Mouse (Mus musculus): Measurements from ENCODE around the gene Clic5.
A peak's percentile ranks its signal among the peaks of the same experiment; 100 is the strongest.

Gene Clic5

DNA sequence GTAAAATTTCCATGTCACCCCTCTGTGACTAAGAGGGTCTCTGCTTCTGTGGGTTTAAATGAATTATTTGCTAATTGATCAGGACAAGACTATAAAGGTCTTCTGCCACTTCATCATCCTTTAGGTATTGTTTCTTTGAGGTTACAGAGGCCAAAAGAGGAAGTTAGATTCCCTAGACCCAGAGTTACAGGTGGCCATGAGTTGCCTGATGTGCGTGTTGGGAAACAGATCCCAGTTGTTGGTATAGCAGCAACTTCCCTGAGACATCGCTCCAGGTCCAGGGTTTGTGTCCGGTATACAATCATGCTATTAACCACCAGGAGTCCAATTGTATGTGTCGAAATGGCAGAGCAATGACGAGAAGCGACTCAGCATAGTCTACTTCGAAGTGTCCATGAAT lies 81.7 kb downstream of the Clic5 start:
- no peak for DNase-seq (ENCODE audit: low spot score)

GRCm38 (mm10) chr17:44271426-44271825 lies 83.0 kb downstream of the Clic5 start:
- DNase-seq (ENCODE audit: low spot score): no peak

DNA sequence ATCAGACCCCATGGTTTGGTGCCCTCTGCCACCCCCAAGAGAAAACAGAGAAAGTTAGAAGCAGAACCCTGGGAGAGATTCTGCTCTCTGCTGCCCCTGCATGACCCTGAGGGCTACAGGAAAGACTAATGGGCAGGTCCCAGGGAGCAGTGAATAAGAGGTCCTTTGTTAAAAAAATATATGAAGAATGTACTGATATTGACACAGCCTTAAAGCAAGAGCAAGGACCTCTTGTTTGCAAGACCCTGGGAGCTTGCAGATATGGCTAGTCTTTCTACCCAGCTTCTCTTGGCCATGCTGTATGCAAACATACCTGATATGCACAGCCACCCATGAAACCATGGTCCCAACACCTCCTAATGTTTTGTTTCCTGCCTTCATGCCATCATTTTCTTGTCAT lies 86.4 kb downstream of the Clic5 start:
- DNase-seq (ENCODE audit: low spot score): no peak

DNA sequence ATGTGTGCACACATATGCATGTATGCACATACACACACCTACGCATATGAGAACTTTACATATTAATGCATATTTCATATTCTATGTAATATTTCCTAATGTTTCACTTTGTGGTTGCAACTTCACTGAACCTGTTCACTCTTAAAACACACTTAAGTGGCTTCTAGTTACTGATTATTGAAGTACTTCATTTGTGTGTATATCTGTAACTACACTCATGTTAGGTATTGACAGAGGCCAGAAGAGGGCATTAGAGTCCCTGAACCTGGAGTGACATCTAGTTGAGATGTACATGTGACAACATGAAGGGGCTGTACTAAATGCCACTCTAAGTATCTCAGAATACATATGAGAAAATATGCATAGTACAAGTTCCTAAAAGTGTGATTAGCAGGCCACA lies 99.9 kb downstream of the Clic5 start:
- DNase-seq (ENCODE audit: low spot score): no peak

DNA sequence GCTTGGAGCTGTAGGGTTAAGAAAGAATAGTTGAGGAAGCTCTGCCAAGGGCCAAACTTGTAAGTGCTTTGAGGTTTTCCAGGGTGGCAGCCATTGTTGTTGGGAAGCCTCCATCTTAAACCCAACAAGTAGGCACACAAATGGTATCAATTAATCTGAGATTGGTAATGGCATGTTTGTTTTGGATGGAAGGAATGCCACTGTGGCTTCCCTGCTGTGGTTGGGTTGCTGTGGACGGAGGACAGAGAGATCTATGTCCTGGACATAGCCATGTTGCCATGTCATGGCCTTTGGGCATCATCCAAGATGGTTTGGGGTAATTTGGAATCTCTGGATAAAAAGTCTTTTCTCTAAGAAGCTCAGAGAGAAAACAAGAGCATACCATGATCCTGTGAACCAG lies 108.8 kb downstream of the Clic5 start:
- no peak for DNase-seq (ENCODE audit: low spot score)

DNA sequence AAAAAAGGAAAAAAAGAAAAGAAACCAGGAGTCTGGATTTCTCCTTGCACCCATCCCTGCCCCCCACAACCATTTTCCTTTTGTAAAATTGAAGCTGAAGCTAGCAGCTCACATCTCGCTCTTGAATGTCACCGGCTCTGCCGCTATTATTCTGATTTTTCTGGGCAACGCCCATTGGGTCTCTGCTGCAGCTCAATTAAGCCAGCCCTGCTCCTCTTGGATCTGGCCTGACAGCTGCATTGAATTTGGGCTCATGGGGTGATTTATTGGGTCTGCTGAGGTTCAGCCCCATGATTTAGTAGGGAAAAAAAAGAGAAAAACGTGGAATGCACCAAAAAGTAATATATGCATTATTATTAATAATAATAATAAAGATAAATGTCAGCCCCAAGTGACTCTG lies 111.9 kb downstream of the Clic5 start:
- DNase-seq (ENCODE audit: low spot score): no peak

DNA sequence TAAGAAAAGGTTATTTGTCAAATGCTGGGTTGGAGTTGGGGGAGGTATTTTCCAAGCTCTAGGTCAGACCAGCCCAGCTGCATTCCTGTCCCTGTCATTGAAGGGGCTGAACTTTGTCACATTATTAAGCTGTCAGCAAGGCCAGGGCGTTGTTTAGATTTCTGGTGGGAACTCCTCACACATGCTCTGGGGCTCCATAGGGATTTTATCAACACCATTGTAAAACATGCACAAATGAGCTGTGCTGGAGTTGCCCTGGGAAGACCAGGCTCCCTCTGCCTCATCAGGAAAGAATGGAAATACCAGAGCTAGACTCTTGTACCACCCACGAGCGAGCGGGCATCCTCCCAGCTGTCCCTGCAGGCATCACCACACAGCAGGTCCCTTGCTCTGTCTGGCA lies 112.3 kb downstream of the Clic5 start:
- DNase-seq (ENCODE audit: low spot score): peak; percentile 10

DNA sequence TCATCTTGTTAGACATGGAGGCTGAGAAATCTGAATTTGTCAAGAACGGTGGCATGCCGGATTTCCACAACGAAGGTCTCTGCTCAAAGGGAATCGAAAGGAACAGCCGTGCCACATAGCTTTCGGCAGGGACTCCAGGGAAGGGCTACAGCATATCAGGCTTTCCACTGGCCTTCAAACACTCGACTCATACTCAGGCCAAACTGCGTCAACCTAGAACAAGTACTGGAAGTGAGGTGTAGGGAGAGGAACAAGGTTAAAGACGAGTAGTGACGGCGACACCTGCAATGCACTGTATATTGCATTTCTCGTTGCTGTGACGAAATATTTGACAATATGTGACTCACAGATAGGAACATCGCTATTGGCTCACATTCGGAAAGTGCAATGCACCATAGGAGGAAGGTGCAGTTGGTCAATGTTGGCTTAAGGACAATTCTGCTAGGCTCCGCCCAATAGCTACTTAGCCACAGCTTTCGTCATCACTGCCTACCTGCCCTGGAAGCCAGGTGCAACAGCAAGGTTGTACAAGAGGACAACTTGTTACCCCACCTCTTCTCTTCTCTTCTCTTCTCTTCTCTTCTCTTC lies 112.9 kb downstream of the Clic5 start:
- DNase-seq (ENCODE audit: low spot score): peak; percentile 10

- no peak for DNase-seq (ENCODE audit: low spot score)
Observed at GRCm38 (mm10) chr17:44304076-44304475, 115.7 kb downstream of the Clic5 start.

- DNase-seq (ENCODE audit: low spot score): no peak
Observed at GRCm38 (mm10) chr17:44309914-44310622, 121.7 kb downstream of the Clic5 start.

DNA sequence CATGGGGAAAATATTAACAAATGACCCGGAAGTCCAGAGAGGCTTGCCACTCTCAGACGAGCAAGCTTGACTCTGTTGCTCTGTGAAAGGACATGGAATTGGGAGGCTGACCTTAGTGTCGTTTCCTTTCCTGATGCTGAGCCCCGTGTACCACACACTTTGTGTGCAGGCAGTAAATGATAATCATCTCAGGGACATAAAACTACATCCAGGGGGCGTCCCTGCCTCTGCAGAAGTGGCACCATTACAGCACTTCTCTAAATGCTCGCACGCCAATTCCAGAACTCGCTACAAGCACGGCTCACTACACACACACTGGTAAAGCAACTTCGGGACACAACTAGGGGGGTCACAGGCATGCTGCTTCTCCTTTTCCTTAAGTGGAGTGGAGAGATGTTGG lies 136.9 kb downstream of the Clic5 start:
- DNase-seq (ENCODE audit: low spot score): no peak

- DNase-seq (ENCODE audit: low spot score): no peak
Observed at GRCm38 (mm10) chr17:44327279-44328146, 139.1 kb downstream of the Clic5 start.

DNA sequence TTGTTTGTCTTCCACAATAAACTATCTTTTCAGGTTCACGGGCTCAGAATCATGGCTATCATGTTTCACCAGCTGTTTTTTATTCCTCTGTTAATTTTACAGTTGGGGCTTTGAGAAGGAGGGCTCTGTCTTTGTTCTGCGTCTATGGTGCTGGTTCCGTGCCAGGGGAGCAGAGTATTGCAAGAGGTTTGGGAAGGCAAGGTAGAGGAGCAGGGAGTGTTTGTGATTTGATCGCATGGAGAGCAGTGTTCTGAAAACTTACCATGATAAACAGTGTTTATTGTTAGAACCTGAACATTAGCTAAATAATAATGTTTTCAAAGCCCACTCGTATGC lies 139.7 kb downstream of the Clic5 start:
- DNase-seq (ENCODE audit: low spot score): no peak
